Mouse (Mus musculus): ENCODE results near the gene Gm9049.
"Not testable (repeated sequence)": the region's sequence is repeated elsewhere in the genome, so short reads cannot be mapped to it uniquely, and the experiment has no call there.

Gene Gm9049

GRCm38 (mm10) chr10:118354005-118354404 is at the start of gene Gm9049:
TSS of gene Gm9049 (minus strand) at chr10:118354105.
- in situ Hi-C loops (cut with MboI, MseI): loop anchor here (10.0 kb wide), 1 partner anchor 1729 kb away; no protein-coding TSS in a partner anchor

- in situ Hi-C loops (cut with MboI, MseI): no loop called here
Measured at GRCm38 (mm10) chr10:118399917-118400316, 46.0 kb upstream of the Gm9049 start.

- in situ Hi-C loops (cut with MboI, MseI): loop anchor here (5.0 kb wide), 1 partner anchor 123 kb away; no protein-coding TSS in a partner anchor
Measured at GRCm38 (mm10) chr10:118370443-118370842, 16.5 kb upstream of the Gm9049 start.

- in situ Hi-C loops (cut with MboI, MseI): loop anchor here (5.0 kb wide), 1 partner anchor 217 kb away; no protein-coding TSS in a partner anchor
Measured at GRCm38 (mm10) chr10:118369518-118369917, 15.6 kb upstream of the Gm9049 start.

- in situ Hi-C loops (cut with MboI, MseI): not testable (repeated sequence)
Measured at GRCm38 (mm10) chr10:118348579-118348978, 5.3 kb downstream of the Gm9049 start, which contains the start of gene Gm9048. TSS of gene Gm9048 (minus strand) at chr10:118348679.

GRCm38 (mm10) chr10:118343155-118343554 is 10.8 kb downstream of the Gm9049 start, which contains the start of gene Gm9046:
TSS of gene Gm9046 (minus strand) at chr10:118343255.
- in situ Hi-C loops (cut with MboI, MseI): not testable (repeated sequence)

GRCm38 (mm10) chr10:118337731-118338130 is 16.2 kb downstream of the Gm9049 start, which contains the start of gene Gm9045:
TSS of gene Gm9045 (minus strand) at chr10:118337831.
- in situ Hi-C loops (cut with MboI, MseI): not testable (repeated sequence)

GRCm38 (mm10) chr10:118332308-118332707 is 21.6 kb downstream of the Gm9049 start, which contains the start of gene Gm9044:
TSS of gene Gm9044 (minus strand) at chr10:118332408.
- in situ Hi-C loops (cut with MboI, MseI): not testable (repeated sequence)

- in situ Hi-C loops (cut with MboI, MseI): not testable (repeated sequence)
Measured at GRCm38 (mm10) chr10:118326869-118327268, 27.0 kb downstream of the Gm9049 start, which contains the start of gene Gm9040. TSS of gene Gm9040 (minus strand) at chr10:118326969.

- in situ Hi-C loops (cut with MboI, MseI): loop anchor here (10.0 kb wide), 1 partner anchor 74 kb away; the partner anchor contains the start of gene Gm32717
Measured at GRCm38 (mm10) chr10:118319024-118319423, 34.9 kb downstream of the Gm9049 start.

- in situ Hi-C loops (cut with MboI, MseI): not testable (repeated sequence)
Measured at GRCm38 (mm10) chr10:118302133-118302532, 51.8 kb downstream of the Gm9049 start.

Data from regulatory T cell (primary cell).